17 mouse cellular contexts compared by ENCODE assay signal in the genomic region with DNA sequence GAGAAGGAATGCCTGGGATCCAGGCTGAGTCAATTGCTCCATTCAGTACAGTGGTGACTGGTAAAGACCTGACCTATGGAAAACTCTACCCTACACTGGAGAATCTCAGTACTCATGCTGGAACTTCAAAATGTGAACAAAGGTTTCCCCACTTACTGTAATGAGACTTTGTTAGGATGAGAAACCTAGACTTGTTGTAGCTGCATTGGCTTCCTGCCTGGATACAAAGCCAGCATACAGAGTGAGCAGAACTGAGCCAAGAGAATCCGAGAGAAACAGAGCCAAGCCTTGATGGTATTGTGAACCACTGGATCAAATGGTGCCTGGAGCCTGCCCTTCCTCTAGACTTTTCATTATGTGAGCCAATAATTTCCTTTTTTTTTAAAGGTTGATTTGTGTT. TPM values are rescaled to one million over a fixed set of nuclear protein-coding genes. Genes with fewer than 3 reads are reported as not detected.
DNase-seq lines count a peak whose midpoint lies in the region; ATAC-seq and TF ChIP-seq lines count a peak whose summit lies in the region.
"Had no signal": no experiment of that assay in that cellular context is flagged by ENCODE, and none has a peak within 500 bp of the region (broad histone marks: within the 10 kb centered on the region; RNA-seq: fewer than 3 reads in every experiment).

No protein-coding gene starts in this region.

- no peaks in the 10 kb centered on the region for H3K36me3 ChIP-seq in forebrain, embryonic 14.5 days (ENCODE audit: control insufficient read depth, insufficient read depth, low read length)
- H3K36me3 ChIP-seq in forebrain, embryonic 12.5 days (replicated peaks) = no peaks in the 10 kb centered on the region
- no peaks in the 10 kb centered on the region for H3K36me3 ChIP-seq in heart, embryonic 12.5 days
- H3K36me3 ChIP-seq: embryonic facial prominence, embryonic 15.5 days; limb, embryonic 15.5 days; lung, embryonic 15.5 days; stomach, embryonic 15.5 days had no signal

- H3K4me3 ChIP-seq in forebrain, embryonic 14.5 days (ENCODE audit: low read depth, low read length) = no peak overlapping the region
- H3K4me3 ChIP-seq in forebrain, embryonic 12.5 days (replicated peaks) = no peak overlapping the region
- H3K4me3 ChIP-seq in layer of hippocampus, adult 2 months = no peak overlapping the region
- H3K4me3 ChIP-seq in heart, embryonic 12.5 days = no peak overlapping the region
- H3K4me3 ChIP-seq: embryonic facial prominence, embryonic 15.5 days; limb, embryonic 15.5 days; lung, embryonic 15.5 days; stomach, embryonic 15.5 days had no signal

- DNase-seq in forebrain, embryonic 14.5 days (ENCODE audit: low spot score) = peak; percentile 50
- peak; percentile 24 to 32 for DNase-seq in left cerebral cortex, postnatal 14 days (ENCODE audit: low spot score in 2 of 2)
- no peak for DNase-seq in left cerebral cortex, adult 18-20 months (ENCODE audit: low spot score in 2 of 2)
- peak; percentile 10 to 23 for DNase-seq in layer of hippocampus, adult 2 months (ENCODE audit: low spot score in 2 of 2)
- DNase-seq in telencephalon, adult 2 months (ENCODE audit: low read depth, low spot score) = peak; percentile 44
- DNase-seq: adrenal gland, postnatal 25 days; heart, adult 11 months; kidney, adult 18-20 months had no signal

- WGBS in forebrain, embryonic 14.5 days = 54% methylated on average over 1 of the region's 1 CpGs
- 87% methylated on average over 1 of the region's 1 CpGs for WGBS in forebrain, embryonic 12.5 days
- 77% methylated on average over 1 of the region's 1 CpGs for WGBS in heart, embryonic 12.5 days

- no peak overlapping the region for H3K9ac ChIP-seq in forebrain, embryonic 14.5 days (ENCODE audit: low read length)
- H3K9ac ChIP-seq in forebrain, embryonic 12.5 days = no peak overlapping the region
- no peak overlapping the region for H3K9ac ChIP-seq in heart, embryonic 12.5 days
- H3K9ac ChIP-seq: embryonic facial prominence, embryonic 15.5 days; limb, embryonic 15.5 days; lung, embryonic 15.5 days; stomach, embryonic 15.5 days had no signal

- intact Hi-C loops in left cerebral cortex, postnatal 14 days (cut with DNase I) = no loop called here

- no peak overlapping the region for H3K4me2 ChIP-seq in forebrain, embryonic 14.5 days (ENCODE audit: low read length)
- H3K4me2 ChIP-seq in forebrain, embryonic 12.5 days = no peak overlapping the region
- no peak overlapping the region for H3K4me2 ChIP-seq in heart, embryonic 12.5 days
- H3K4me2 ChIP-seq: embryonic facial prominence, embryonic 15.5 days; limb, embryonic 15.5 days; lung, embryonic 15.5 days; stomach, embryonic 15.5 days had no signal

- no peaks in the 10 kb centered on the region for H3K27me3 ChIP-seq in forebrain, embryonic 14.5 days (replicated peaks; ENCODE audit: control insufficient read depth, insufficient read depth, low read length)
- no peaks in the 10 kb centered on the region for H3K27me3 ChIP-seq in forebrain, embryonic 12.5 days
- H3K27me3 ChIP-seq in heart, embryonic 12.5 days (replicated peaks) = no peaks in the 10 kb centered on the region
- H3K27me3 ChIP-seq: embryonic facial prominence, embryonic 15.5 days; limb, embryonic 15.5 days; lung, embryonic 15.5 days; stomach, embryonic 15.5 days had no signal

- ATAC-seq in forebrain, embryonic 14.5 days = no peak
- no peak for ATAC-seq in forebrain, embryonic 12.5 days (ENCODE audit: low FRiP score)
- no peak for ATAC-seq in heart, embryonic 12.5 days (ENCODE audit: insufficient number of reproducible peaks, low FRiP score)
- ATAC-seq in CD4-positive, CD25-positive, alpha-beta regulatory T cell, adult 4 months = no peak

- H3K4me1 ChIP-seq in forebrain, embryonic 14.5 days (ENCODE audit: control insufficient read depth, insufficient read depth, low read length) = no peaks in the 10 kb centered on the region
- H3K4me1 ChIP-seq in forebrain, embryonic 12.5 days = no peaks in the 10 kb centered on the region
- no peaks in the 10 kb centered on the region for H3K4me1 ChIP-seq in heart, embryonic 12.5 days (replicated peaks)
- H3K4me1 ChIP-seq: embryonic facial prominence, embryonic 15.5 days; limb, embryonic 15.5 days; lung, embryonic 15.5 days; stomach, embryonic 15.5 days had no signal

- no peaks in the 10 kb centered on the region for H3K9me3 ChIP-seq in forebrain, embryonic 14.5 days (replicated peaks; ENCODE audit: control insufficient read depth, low read length)
- no peaks in the 10 kb centered on the region for H3K9me3 ChIP-seq in forebrain, embryonic 12.5 days
- no peaks in the 10 kb centered on the region for H3K9me3 ChIP-seq in heart, embryonic 12.5 days (replicated peaks)
- H3K9me3 ChIP-seq: embryonic facial prominence, embryonic 15.5 days; limb, embryonic 15.5 days; lung, embryonic 15.5 days; stomach, embryonic 15.5 days had no signal

- no peak for TF ChIP-seq CTCF in layer of hippocampus, adult 2 months (conservative IDR thresholded peaks at IDR 0.05)

- no peak overlapping the region for H3K27ac ChIP-seq in forebrain, embryonic 14.5 days (ENCODE audit: low read depth, low read length)
- H3K27ac ChIP-seq in forebrain, embryonic 12.5 days = no peak overlapping the region
- H3K27ac ChIP-seq in layer of hippocampus, adult 2 months = 0 out of 2 replicates have a peak overlapping the region, but pooled peaks have one; percentile 28
- H3K27ac ChIP-seq in heart, embryonic 12.5 days (ENCODE audit: poor library complexity, severe bottlenecking) = no peak overlapping the region
- H3K27ac ChIP-seq: embryonic facial prominence, embryonic 15.5 days; limb, embryonic 15.5 days; lung, embryonic 15.5 days; stomach, embryonic 15.5 days had no signal

RNA-seq across cellular contexts. Expression of gene Grid2, which starts 28.7 kb away (rescaled TPM):
- 1.7 and 2.5 TPM in 2 replicates for polyA plus RNA-seq in forebrain, embryonic 14.5 days (2014; fragmentation: Nextera tagmentation; extraction: Ambion mirVana)
- 1.8 TPM in 2 replicates for polyA plus RNA-seq in forebrain, embryonic 12.5 days (2016; fragmentation: Nextera tagmentation; extraction: Ambion mirVana)
- total RNA-seq in left cerebral cortex, postnatal 14 days (2021) = 10 to 100 TPM; 23.2 to 23.9 TPM
- total RNA-seq in left cerebral cortex, adult 18-20 months (2021) = 10 to 100 TPM; 15.4 to 15.9 TPM
- 10 to 100 TPM; 15.2 to 17.7 TPM for total RNA-seq in layer of hippocampus, adult 2 months (2021)
- 1.8 and 2.7 TPM in 2 replicates for polyA plus RNA-seq in heart, embryonic 12.5 days (2016; fragmentation: Nextera tagmentation; extraction: Ambion mirVana)
- polyA plus RNA-seq in CD4-positive, CD25-positive, alpha-beta regulatory T cell, adult 4 months (2017; shearing (Covaris generic)) = not detected
- total RNA-seq: megakaryocyte, adult 5-6 weeks; neutrophil, adult 5-6 weeks had no signal

Comparison
In these comparisons a context has a peak if more than half of its experiments do, and no peak if none do; other contexts are left out.
1. DNase-seq: peak in forebrain, embryonic 14.5 days (single experiment), left cerebral cortex, postnatal 14 days (2 of 2), layer of hippocampus, adult 2 months (2 of 2) and telencephalon, adult 2 months (single experiment); none in left cerebral cortex, adult 18-20 months (0 of 2).